Mouse (Mus musculus) liver, embryonic 16.5 days (tissue): ENCODE data around the gene Eif3b. TPM values are rescaled to one million over a fixed set of nuclear protein-coding genes. Genes with fewer than 3 reads are reported as not detected.

ENCODE experiments used
- ATAC-seq: fragments of 200-750 bp; cut with Nextera tagmentation; 2 replicates; pipeline ENCODE4 v1.8.0; 2017; ENCODE audit warnings: low read depth, mild to moderate bottlenecking, moderate number of reproducible peaks, moderate library complexity
- H3K27ac ChIP-seq: fragments of 300-500 bp; sonication (generic); 2 replicates; pipeline ENCODE4 v1.5.1; 2014; ENCODE audit warnings: mild to moderate bottlenecking, low read length
- H3K27me3 ChIP-seq: fragments of 300-500 bp; sonication (generic); 2 replicates; pipeline ENCODE4 v1.6.1; 2014; ENCODE audit warnings: low read depth, low read length, mixed read lengths; ENCODE audit not compliant: control insufficient read depth, insufficient read depth
- H3K36me3 ChIP-seq: fragments of 300-500 bp; sonication (generic); 2 replicates; pipeline ENCODE4 v1.6.1; 2014; ENCODE audit warnings: mild to moderate bottlenecking; ENCODE audit not compliant: control insufficient read depth, insufficient read depth
- H3K4me1 ChIP-seq: fragments of 300-500 bp; sonication (generic); 2 replicates; pipeline ENCODE4 v1.6.1; 2014; ENCODE audit warnings: low read depth, low read length, mixed read lengths; ENCODE audit not compliant: control insufficient read depth
- H3K4me2 ChIP-seq: fragments of 300-500 bp; sonication (generic); 2 replicates; pipeline ENCODE4 v1.6.1; 2014; ENCODE audit warnings: low read depth, low read length, mixed read lengths
- H3K4me3 ChIP-seq: fragments of 300-500 bp; sonication (generic); 2 replicates; pipeline ENCODE4 v1.5.1; 2014; ENCODE audit warnings: low read depth, mild to moderate bottlenecking, low read length
- H3K9ac ChIP-seq: fragments of 300-500 bp; sonication (generic); 2 replicates; pipeline ENCODE4 v1.6.1; 2014; ENCODE audit warnings: low read depth, low read length
- H3K9me3 ChIP-seq: fragments of 300-500 bp; sonication (generic); replicated peaks from 2 replicates; pipeline ENCODE4 v1.6.1; 2016; ENCODE audit warnings: low read length; ENCODE audit not compliant: control insufficient read depth
- WGBS: fragments of 180-500 bp; shearing (Covaris S2); extraction: QIAGEN DNeasy Blood & Tissue Kit; methylation state at CpG from one replicate; pipeline ENCODE4 v1.1.7; 2014; ENCODE audit not compliant: insufficient replicate concordance; 5-methylcytosine and 5-hydroxymethylcytosine counted together
- polyA plus RNA-seq: library from polyadenylated mRNA; unstranded; fragments of >200 nt; fragmentation: Nextera tagmentation; extraction: Ambion mirVana; gene quantifications from 2 replicates; pipeline ENCODE4 v1.2.1, GENCODE M21; 2015

The Eif3b gene
- polyA plus RNA-seq, 1 experiment from 2014 or later, result 60.0 TPM

- no peak overlapping the region for H3K4me3 ChIP-seq
- ATAC-seq, result no peak
- H3K4me2 ChIP-seq, result no peak overlapping the region
- no peak overlapping the region for H3K9ac ChIP-seq
- no peaks in the 10 kb centered on the region for H3K36me3 ChIP-seq
- peaks cover 15% of the 10 kb centered on the region for H3K4me1 ChIP-seq
- H3K27ac ChIP-seq, result no peak overlapping the region
- 33% methylated on average over 6 of the region's 6 CpGs for WGBS
- no peaks in the 10 kb centered on the region for H3K9me3 ChIP-seq
- H3K27me3 ChIP-seq, result no peaks in the 10 kb centered on the region
These were observed 39.8 kb upstream of the Eif3b start for GRCm38 (mm10) chr5:140379299-140379698.

DNA sequence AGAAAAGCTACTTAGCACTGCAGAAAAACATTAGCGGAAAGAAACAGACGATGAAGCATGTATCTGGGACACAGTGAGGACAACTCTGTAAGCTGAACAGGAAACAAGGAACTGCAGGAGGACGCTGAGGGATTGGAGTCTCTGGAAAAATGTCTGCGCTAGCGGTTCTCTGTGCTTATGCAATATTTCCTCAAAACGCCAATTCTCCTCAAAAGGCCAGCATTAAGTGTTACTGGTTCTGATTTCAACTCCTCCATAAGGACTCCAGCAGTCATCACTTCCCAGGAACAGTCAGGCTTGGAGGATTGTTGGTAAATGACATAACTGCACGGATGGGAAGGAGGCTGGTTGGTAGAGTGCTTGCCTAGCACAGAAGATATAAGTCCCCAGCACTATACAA, 38.0 kb upstream of the Eif3b start:
- H3K9ac ChIP-seq, result no peak overlapping the region
- ATAC-seq, result no peak
- H3K36me3 ChIP-seq, result no peaks in the 10 kb centered on the region
- peaks cover 15% of the 10 kb centered on the region for H3K4me1 ChIP-seq
- peak overlapping the region; percentile 18; the same call in 1 of the 2 replicates for H3K27ac ChIP-seq
- no peaks in the 10 kb centered on the region for H3K27me3 ChIP-seq
- no peak overlapping the region for H3K4me2 ChIP-seq
- no peaks in the 10 kb centered on the region for H3K9me3 ChIP-seq
- WGBS, result 66% methylated on average over 7 of the region's 7 CpGs
- no peak overlapping the region for H3K4me3 ChIP-seq

DNA sequence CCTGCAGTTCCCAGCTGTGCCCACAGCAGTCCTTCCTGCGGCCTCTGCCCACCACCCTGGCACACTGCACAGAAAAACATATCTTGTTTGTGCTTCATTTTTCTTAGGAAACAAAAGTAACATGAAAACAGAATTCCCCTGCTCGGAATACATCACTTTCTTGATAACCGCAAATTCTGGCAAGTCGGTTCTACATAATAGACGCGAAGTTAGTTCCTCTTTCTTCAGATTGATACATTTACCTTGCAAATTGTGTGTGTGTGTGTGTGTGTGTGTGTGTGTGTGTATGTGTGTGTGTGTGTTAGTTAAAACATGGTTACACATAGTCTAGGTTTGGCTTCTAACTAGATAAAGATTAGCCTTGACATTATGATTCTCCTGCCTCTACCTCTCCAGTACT, 36.4 kb upstream of the Eif3b start:
- H3K4me2 ChIP-seq, result no peak overlapping the region
- no peaks in the 10 kb centered on the region for H3K27me3 ChIP-seq
- H3K4me1 ChIP-seq, result peaks cover 18% of the 10 kb centered on the region
- no peaks in the 10 kb centered on the region for H3K9me3 ChIP-seq
- ATAC-seq, result no peak
- H3K36me3 ChIP-seq, result no peaks in the 10 kb centered on the region
- 47% methylated on average over 6 of the region's 6 CpGs for WGBS
- H3K9ac ChIP-seq, result no peak overlapping the region
- H3K27ac ChIP-seq, result no peak overlapping the region
- H3K4me3 ChIP-seq, result no peak overlapping the region

DNA sequence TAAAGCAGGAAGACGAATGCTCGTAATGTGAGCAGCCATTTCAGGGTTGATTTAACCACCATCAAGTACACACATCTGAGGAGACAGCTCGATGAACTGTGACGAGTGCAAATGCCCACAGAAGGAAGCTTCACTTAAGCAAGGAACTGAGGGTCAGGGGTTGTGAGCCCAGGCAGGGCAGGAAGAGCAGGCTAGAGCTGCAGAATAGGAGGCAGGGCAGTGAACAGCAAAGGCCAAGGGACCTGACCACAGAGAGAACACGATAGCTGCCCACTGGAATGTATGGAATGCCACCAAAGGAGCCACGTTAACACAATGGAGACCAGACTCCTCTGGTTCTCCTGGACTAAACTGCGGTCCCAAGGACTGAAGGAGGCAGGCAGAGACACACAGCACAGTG, 35.6 kb upstream of the Eif3b start:
- Histone ChIP-seq H3K4me1 (peaks cover 25% of the 10 kb centered on the region), H3K4me3 (no peak overlapping the region), H3K4me2 (no peak overlapping the region), H3K36me3 (no peaks in the 10 kb centered on the region), H3K27ac (peak overlapping the region; percentile 29), H3K9me3 (no peaks in the 10 kb centered on the region), H3K9ac (no peak overlapping the region), H3K27me3 (no peaks in the 10 kb centered on the region)
- peak; percentile 23; the same call in 1 of the 2 replicates for ATAC-seq
- 40% methylated on average over 7 of the region's 7 CpGs for WGBS

- Histone ChIP-seq H3K9ac (no peak overlapping the region), H3K4me3 (no peak overlapping the region), H3K9me3 (no peaks in the 10 kb centered on the region), H3K4me1 (peaks cover 32% of the 10 kb centered on the region), H3K27ac (no peak overlapping the region), H3K27me3 (no peaks in the 10 kb centered on the region), H3K4me2 (no peak overlapping the region), H3K36me3 (no peaks in the 10 kb centered on the region)
- ATAC-seq, result no peak
- WGBS, result 68% methylated on average over 1 of the region's 1 CpGs
These were observed 34.7 kb upstream of the Eif3b start for GRCm38 (mm10) chr5:140384462-140384861.

GRCm38 (mm10) chr5:140387236-140387635, 31.9 kb upstream of the Eif3b start:
- 0 out of 2 replicates have a peak overlapping the region, but pooled peaks have one; percentile 96 for H3K4me2 ChIP-seq
- no peak for ATAC-seq

DNA sequence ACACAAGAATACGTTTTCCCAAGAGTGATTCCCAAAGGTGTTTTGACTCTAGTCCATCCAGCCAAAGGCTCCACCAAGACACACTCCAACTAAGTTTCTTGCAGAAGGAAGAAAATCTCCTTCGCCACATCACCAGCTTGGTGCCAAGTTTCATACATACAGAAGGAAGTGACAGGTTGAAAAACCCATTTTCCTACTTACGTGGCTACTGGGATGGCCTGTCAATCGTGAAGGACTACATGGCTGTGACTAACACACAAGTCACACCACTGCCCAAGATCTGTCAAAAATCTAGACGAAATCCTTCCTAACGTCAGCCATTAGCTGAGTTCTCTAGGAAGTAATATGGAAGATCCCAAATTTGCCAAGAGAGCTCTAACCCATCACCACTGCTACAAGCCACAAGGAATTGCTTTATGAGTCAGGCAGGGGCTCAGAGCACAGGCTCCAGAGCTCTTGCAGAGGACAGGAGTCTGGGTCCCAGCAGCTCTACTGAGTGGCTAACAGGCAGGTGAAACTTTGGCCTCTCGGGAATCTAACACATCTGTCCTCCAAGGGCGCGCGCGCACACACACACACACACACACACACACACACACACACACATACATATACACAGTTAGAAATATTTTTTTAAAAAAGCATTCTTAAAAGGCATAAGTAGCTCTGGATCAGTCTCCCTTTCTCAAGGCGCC, 31.2 kb upstream of the Eif3b start:
- WGBS, result 58% methylated on average over 12 of the region's 12 CpGs
- Histone ChIP-seq H3K27ac (no peak overlapping the region), H3K4me2 (peak overlapping the region; percentile 96), H3K9ac (peak overlapping the region; percentile 70; the same call in 1 of the 2 replicates), H3K4me1 (peaks cover 27% of the 10 kb centered on the region), H3K4me3 (peak overlapping the region; percentile 67), H3K9me3 (no peaks in the 10 kb centered on the region), H3K27me3 (no peaks in the 10 kb centered on the region; the same call in 1 of the 2 replicates), H3K36me3 (no peaks in the 10 kb centered on the region)
- no peak for ATAC-seq

More at GRCm38 (mm10) chr5:140387236-140387635, 31.9 kb upstream of the Eif3b start:
- Histone ChIP-seq H3K4me1 (peaks cover 27% of the 10 kb centered on the region), H3K4me3 (no peak overlapping the region), H3K36me3 (no peaks in the 10 kb centered on the region), H3K27me3 (no peaks in the 10 kb centered on the region; the same call in 1 of the 2 replicates), H3K9me3 (no peaks in the 10 kb centered on the region), H3K9ac (no peak overlapping the region), H3K27ac (no peak overlapping the region)
- 83% methylated on average over 7 of the region's 7 CpGs for WGBS

GRCm38 (mm10) chr5:140388588-140389576, 30.2 kb upstream of the Eif3b start, which contains the start of gene Snx8:
Snx8 (minus strand) TSS chr5:140389262.
- H3K9ac ChIP-seq, result peak within 1 kb of the TSS; percentile 70
- peak; percentile 87 for ATAC-seq
- H3K4me2 ChIP-seq, result peak within 1 kb of the TSS; percentile 96
- no peaks in the 10 kb centered on the region for H3K36me3 ChIP-seq
- WGBS, result under 1% methylated on average over 63 of the region's 63 CpGs
- H3K4me3 ChIP-seq, result peak within 1 kb of the TSS; percentile 67
- H3K27me3 ChIP-seq, result no peaks in the 10 kb centered on the region; the same call in 1 of the 2 replicates
- peaks cover 22% of the 10 kb centered on the region for H3K4me1 ChIP-seq
- H3K27ac ChIP-seq, result peak within 1 kb of the TSS; percentile 35; the same call in 1 of the 2 replicates
- H3K9me3 ChIP-seq, result no peaks in the 10 kb centered on the region
